Mouse (Mus musculus) spleen, postnatal 4 days (tissue): Measurements from ENCODE around the gene Dnajb13.
A peak's percentile ranks its signal among the peaks of the same experiment; 100 is the strongest.

Source experiments
- DNase-seq, 2 experiments: peaks; one replicate each; pipeline ENCODE4 v3.0.0; 2022; ENCODE audit warnings: low spot score in 2 of 2

Dnajb13 gene

DNA sequence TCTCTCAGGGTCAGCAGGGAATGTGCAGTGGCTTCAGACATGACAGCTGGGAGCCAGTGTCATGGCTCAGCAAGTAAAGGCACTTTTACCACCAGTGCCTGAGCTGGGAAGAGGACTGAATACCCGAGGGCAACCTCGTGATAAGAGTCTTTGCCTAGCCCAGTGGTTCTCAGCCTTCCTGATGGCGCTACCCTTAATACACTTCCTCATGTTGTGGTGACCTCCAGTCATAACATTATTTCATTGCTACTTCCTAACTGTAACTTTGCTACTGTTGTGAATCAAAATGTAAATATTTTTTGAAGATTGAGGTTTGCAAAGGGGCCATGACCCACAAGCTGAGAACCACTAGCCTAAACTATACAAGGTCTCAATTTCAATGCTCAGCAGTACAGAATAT is 6.1 kb downstream of the Dnajb13 start:
- no peak for DNase-seq

DNA sequence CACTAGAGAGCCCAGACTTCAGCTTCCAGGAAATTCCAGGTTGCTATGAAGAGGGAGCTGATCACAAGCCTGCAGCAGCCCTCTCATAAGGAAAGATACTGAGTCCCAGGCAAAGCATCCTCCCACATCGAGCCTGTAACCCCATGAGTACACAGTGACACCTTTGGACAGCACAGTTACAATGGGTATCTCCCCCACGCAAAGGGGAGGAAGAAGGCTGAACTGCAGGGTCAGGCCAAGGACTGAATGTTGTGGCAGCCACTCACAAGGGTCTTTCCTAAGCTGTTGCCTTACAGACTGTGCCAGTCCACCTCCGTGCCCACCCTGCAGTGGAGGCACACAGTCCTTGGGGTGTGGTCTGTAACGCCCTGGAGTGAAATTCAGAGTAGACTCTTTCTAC is 8.3 kb downstream of the Dnajb13 start:
- no peak for DNase-seq

DNA sequence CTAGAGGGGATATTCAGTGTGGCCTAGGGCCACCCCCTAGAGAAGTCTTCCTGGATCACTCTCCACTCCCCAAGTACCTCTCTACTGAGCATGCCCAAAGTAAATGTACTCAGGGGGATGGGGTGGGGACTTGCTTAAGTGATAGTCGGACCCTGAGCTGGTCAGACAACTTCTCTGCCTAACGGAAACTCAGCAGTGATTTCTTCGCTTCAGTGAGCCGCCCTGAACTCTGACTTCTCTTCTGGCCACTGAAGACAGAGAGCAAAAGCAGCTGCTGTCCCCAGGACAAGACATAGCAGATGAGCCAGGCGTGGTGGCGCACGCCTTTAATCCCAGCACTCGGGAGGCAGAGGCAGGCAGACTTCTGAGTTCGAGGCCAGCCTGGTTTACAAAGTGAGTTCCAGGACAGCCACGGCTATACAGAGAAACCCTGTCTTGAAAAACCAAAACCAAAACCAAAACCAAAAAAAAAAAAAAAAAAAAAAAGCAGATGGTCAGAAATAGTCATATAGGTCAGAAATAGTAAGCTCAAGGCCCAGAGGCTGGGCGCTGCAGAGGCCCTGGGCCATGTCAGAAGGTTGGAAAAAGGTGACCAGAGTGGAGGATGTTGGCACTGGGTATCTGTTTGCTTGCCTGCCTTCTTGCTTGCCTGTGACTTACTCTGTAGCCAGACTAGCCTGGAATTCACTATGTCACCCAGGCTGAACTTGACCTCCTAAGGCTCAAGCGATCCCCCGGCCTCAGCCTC is 9.8 kb downstream of the Dnajb13 start:
- DNase-seq: no peak

DNA sequence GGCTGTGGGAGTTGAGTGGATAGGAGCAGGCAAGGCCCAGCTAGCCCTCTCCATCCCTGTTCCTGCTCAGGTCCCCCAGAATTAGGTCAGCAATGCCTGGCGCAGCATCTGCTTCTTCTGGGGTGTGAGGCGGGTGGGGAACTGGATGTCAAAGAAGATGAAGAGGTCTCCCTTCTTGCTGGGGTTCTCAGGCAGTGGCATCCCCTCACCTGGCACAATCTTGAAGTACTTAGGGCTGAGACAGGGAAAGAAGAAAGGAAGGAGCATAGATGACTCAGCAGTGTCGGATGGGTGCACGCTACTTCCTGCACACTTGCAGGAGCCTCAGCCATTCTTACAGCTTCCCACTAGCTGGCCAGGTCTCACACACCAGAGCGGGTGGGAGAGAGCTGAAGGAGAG is 11.7 kb downstream of the Dnajb13 start:
- peak in 1 of 2 experiments; percentile 75 for DNase-seq

DNA sequence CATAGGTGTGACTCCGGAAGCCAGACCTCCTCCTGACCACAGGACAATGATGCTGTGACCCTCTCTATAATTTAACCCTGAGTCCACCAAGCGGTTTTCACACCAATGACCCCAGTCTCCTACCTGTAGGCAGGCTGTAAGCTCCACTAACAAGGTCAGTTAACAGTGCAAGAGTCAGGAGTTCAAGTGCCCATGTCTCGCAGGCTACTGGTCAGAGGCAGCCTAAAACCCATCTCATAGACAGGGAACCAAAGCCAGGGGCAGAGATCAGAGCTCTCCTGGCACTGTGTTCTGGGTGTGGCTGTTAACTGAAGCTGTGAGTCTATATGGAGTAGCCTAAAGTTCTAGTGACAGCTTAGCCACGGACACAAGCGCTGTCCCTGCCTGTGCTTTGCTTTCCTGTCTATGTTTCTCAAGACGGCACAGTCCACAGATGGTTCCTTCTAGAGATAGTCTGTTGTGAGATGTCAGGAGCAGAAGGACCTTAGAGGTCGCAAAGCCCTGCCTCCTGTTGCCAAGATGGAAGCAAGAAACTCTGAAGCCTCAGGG is 12.3 kb downstream of the Dnajb13 start:
- peak; percentile 42 to 72 for DNase-seq

DNA sequence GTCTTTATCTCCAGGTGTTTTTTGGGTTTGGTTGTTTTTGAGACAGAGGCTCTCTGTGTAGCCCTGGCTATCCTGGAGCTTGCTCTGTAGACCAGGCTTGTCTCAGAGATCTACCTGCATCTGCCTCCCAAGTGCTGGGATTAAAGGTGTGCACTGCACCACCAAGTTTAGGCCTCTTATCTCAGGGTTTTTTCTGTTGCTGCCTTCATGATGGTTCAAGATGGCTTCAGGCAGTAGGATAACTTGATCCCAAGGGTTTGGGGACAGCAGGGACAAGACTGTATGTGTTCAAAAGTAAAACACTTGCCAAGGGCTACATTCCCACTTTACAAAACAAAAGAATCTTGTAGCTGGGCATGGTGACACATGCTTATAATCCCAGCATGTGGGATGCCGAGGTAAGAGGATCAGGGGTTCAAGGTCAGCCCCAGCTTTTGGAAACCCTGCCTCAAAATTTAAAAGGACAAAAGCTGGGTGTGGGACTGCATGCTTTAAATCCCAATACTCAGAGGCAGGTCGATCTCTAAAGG is 12.9 kb downstream of the Dnajb13 start:
- DNase-seq: no peak

DNA sequence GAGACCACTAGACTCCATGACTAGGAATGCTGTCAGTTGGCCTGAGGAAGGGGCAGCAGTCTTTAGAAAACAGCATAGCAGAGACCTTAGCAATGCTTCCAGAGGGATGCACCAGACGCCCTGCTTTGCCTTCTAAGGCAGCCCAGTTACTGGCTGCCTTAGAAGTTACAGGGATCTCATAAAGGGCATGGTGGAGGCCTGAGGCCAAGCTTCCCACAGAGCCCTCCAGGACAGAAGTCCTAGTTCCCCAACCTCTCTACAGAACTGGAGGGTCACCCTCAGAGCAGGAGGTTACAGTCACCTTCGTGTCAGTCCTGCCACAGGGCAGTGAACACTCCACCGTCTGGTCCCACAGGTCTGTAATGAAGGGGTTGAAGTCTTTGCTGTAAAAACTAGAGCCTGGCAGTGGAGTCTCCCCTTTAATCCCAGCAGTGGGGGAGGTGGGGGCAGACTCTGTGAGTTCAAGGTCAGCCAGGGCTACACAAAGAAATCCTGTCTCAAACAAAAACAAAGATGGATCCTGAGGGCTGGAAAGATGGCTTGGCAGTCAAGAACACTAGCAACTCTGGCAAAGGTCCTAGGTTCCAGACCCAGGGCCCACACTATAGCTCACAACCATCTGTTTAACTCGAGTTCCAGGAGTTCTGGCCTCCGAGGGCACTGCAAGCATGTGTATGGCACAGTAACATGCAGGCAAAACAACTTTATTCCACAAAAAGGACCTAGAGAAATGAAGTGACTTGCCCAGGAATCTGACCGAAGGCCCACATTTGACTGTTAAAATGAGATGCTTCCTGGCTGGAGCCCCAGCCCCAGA is 13.5 kb downstream of the Dnajb13 start:
- DNase-seq: peak; percentile 48 to 76

DNA sequence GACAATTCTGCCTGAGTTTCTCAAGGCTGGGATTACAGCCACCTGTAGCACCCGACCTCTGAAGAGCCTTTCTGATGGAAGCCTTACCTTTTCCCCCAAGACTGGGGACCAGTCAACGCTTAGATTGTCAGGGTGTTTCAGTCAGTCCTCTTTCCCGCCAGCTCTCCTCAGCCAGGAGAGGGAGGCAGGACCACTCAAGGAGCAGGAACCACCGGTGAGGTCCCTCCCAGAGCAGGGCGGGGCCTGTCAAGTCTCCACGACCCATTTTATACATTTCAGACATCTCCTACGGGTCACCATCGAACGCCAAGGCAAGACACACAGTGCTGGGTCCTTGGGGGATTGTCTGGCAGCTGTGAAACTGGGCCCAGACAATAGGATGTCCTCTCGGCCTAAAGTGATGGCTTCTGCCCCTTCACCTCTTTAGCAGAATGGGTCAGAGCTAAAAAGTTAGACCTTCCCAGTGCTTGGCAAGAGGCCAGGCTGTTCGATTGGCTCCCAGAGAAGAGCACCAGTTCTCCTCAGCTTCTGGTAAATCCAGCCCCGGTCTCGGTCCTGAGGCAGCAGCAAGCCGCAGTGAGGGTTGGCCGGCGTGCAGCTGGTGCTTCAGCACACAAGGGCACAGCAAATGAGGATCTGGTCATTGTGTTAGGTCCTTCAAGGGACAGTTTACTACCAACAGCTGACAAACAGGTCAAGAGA is 14.3 kb downstream of the Dnajb13 start:
- DNase-seq: peak; percentile 53 to 79

DNA sequence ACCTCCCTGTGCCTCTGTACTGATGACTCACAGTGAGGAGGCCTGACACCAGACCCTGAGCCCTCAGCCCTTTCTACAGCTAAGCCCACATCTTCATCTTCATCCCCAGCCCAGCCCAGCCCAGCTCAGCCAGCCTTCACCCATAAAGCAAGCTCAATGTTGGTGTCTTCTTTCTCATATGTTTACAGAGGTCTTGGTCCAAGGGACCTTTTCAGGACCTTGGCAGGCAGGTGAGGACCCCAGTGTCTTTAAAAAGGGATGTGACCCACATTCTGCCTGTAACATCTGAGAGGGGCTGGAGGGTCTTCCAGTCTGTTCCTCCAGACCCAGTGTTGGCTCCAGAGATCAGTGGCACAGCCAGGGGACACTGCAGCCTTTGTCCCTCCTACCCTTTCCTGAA is 15.3 kb downstream of the Dnajb13 start:
- DNase-seq: peak in 1 of 2 experiments; percentile 56

DNA sequence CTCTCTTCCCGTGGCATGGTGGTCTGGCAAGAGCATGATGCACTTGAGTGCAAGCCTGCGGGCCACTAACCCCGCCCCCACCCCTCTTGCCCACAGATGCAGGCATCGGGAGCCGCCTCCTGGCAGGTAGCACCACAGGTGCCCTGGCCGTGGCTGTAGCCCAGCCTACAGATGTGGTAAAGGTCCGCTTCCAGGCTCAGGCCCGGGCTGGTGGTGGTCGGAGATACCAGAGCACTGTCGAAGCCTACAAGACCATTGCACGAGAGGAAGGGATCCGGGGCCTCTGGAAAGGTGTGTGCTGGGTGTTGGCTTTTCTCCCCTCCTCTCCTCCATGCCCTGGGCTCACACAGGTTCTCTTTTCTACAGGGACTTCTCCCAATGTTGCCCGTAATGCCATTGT is 16.8 kb downstream of the Dnajb13 start:
- DNase-seq: peak in 1 of 2 experiments; percentile 64

DNA sequence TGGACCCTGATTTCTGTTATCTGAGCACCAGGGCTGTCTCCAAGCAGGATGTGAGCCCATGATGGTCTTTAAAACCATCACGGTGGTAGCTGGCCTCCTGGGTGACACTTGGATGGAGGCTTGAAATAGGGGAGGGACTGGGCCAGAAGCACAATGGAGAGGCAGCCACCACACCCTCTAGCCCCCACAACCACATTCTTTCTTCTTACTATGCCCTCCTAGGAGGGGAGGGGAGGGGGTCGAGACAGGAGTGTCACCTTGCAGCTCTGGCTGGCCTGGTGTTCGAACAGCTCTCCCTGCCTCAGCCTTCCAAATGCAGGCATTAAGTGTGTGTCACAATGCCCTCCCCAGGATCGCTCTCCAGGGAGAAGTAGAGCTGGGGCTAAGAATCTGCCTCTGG is 17.4 kb downstream of the Dnajb13 start:
- DNase-seq: no peak

DNA sequence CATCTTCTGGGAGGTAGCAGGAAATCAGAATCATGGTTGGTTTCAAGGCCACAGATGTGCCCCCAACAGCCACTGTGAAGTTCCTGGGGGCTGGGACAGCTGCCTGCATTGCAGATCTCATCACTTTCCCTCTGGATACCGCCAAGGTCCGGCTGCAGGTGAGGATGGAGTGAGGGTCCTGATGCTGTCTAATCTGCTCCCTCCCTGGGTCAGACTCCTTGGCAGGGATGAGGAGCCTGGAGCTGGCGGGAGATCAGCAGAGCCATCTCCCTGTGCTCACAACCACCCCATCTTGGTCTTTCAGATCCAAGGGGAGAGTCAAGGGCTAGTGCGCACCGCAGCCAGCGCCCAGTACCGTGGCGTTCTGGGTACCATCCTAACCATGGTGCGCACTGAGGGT is 18.0 kb downstream of the Dnajb13 start:
- DNase-seq: no peak

DNA sequence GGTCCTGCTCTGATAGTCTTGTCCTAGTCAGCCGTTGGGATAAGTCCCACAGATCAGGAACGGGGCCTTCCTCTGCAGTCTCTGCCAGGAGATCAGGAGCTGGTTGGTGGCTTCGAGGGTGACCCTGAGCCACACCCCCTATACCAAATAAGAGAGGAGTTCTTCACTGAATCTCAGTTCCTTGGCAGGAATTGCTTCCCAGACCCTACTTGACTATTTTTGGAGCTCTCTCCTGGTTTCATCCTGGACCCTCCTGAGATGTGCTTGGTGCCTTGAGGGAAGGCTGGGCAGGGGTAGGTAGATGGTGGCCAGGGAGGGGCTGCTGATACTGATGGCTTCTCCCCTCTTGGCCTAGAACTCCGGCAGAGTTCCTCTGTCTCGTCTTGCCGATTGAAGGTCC is 18.4 kb downstream of the Dnajb13 start:
- DNase-seq: no peak

DNA sequence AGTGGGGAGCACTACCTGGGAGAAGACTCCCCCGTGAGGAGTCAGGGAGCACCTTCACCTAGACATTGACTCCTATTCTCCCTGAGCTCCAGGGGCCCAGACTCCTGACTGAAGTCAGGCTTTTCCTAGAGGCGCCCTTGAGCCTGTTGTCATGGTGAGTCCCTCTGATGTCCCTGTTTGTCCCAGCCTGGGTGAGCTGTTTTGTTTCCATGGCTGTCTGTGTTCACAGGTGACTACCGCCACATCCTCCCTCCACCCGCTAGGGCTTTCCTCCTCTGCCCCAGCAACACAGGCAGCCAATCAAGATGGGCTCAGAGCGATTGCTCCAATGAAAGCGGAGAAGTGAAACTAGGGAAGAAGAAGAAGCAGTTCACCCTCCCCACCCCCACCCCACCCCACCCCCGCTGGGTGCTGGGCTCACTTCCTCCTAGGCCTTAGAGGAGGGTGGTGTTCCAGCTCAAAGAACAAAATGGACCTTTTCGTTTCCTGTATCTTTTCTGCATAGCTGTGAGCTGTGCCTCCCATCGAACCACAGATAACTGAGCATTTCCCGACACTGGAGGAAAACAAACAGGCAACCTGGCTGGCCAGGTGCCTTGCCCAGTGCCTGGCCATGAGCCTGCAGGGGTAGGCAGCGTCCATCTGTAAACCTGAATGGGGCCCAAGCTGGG is 19.0 kb downstream of the Dnajb13 start:
- peak; percentile 78 to 86 for DNase-seq

DNA sequence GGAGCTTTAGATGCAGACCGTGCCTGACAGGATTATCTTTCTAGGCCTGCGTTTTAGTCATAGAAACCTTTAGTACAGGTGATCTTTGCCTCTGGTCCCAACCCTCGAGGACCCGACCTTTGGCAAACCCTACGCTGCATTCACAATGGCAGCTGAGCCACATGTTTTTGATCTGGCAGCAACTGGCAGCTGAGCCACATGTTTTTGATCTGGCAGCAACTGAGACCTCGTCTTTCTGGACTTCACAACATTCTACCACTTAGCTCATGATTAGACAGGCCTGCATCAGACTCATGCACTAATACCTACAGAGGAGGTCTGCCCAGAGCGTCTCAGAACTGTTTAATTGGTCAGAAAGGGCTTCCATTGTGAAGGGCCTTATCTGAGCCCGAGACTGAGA is 19.7 kb downstream of the Dnajb13 start:
- DNase-seq: peak in 1 of 2 experiments; percentile 67

DNA sequence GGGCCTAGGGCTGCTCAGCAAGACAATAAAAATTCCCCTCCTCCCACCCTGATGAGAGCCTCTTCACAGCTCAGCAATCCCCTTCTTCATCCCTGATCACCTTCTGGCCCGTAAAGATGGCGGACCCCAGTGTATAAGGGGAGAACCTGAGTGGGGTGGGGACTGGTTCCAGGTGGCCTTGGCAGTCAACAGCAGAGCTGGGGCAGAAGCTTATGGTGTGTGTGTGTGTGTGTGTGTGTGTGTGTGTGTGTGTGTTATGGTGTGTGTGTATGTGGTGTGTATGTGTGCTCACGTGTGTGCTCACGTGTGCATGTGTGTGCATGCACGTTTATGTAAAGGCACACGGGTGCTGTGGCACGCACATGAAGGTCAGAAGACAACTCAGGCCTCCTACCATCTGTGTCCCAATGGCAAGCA is 20.3 kb downstream of the Dnajb13 start:
- DNase-seq: peak in 1 of 2 experiments; percentile 74

DNA sequence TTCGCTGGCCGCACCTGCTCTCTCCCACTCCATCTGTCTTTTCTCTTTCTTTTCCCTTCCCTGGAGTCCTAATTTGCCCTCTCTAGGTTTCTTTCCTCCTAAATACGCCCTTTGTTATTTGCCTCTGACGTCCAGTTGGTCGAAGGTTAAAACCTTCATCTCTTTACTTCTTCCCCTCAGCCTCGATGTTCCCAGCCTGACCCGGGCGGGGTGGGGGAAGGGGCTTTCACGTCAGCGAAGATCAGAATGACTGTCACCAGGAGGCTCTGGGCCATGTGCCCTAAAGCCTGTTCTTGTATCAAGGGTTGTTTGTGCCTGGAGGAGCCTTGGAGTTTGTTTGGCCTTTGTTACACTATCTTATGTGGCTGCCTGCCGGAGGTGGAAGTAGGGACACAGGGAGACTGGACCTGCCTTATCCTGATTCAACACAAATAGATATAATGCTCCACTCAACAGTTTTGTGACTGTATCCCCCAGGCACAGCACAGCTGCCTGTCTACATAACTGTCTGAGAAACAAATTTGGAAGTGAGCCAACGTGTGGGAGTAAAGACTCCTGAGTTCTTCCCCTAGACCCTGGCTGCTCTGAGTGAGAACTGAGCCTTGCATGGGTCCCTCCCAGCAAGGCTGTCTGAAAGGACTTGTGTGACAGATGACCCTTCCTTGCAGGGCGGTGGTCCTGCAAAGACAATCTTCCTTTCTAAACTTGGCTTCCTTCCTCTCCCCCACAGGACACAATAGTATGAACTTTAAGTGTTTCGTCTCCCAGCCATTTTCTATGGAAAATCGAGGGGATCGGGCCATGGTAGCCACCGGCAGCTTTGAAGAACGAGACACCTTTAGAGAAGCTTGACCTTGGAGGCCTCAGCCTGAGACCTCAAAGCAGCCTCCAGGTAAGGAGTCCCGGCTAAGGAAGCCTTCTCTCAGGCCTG is 21.0 kb downstream of the Dnajb13 start:
- DNase-seq: peak; percentile 62 to 82

DNA sequence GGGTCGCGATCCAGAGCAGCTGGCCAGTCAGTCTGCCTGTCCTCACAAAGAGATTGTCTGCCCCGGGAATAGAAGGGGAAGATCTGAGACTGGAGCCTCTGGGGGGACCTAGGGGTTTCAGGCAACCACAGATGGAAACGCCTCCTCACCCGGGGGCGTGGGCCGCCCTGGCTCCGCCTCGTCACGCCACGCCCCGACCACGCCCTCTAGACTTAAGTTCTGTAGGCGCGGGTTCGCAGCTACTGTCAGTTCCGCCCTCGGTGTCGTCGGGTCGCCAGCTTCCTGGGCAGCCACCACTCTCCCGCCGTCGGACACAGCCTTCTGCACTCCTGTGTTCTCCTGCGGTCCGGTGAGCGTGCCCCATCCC is 21.7 kb downstream of the Dnajb13 start, which contains the start of gene Ucp2:
Ucp2 (plus strand) TSS at position 221 of the 367 bp plus-strand sequence.
- peak; percentile 98 to 99 for DNase-seq

DNA sequence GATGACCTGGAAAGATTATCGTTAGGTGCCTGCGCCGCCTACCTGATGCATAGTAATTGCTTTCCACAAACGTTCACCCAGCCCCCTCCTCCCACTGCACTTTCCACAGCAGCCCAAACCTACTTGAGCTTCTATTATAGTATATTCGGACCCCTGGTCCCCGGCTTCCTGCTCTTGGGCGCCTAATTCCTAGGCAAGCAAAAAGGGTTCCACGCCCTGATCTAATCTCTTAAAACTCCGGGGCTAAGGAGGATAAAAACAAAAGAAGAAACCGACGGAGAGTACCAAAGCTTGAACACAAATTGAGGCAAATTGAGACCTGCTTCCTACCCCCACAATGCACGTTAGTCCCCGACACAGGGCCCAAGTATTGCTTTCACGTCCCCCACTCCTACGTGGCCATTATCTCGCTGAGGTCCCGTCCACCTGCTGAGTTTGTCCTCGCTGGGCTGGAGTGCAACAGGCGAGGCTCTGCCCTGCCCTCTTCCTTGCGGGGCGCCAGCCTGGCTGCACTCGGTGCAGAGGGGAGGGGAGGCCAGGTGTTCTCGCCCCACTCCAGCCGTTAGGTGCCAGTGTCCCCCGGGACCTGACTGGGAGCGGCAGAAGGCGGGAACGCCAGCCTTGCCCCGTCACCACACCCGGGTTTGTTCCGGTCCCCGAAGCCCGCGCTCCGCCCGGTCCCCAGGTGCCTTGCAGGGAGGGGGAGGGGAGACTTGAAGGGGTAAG is 22.2 kb downstream of the Dnajb13 start:
- DNase-seq: peak in 1 of 2 experiments; percentile 74
